Mouse (Mus musculus): ENCODE results near the gene Igtp.
"Not testable (repeated sequence)": the region's sequence is repeated elsewhere in the genome, so short reads cannot be mapped to it uniquely, and the experiment has no call there.

Igtp gene

DNA sequence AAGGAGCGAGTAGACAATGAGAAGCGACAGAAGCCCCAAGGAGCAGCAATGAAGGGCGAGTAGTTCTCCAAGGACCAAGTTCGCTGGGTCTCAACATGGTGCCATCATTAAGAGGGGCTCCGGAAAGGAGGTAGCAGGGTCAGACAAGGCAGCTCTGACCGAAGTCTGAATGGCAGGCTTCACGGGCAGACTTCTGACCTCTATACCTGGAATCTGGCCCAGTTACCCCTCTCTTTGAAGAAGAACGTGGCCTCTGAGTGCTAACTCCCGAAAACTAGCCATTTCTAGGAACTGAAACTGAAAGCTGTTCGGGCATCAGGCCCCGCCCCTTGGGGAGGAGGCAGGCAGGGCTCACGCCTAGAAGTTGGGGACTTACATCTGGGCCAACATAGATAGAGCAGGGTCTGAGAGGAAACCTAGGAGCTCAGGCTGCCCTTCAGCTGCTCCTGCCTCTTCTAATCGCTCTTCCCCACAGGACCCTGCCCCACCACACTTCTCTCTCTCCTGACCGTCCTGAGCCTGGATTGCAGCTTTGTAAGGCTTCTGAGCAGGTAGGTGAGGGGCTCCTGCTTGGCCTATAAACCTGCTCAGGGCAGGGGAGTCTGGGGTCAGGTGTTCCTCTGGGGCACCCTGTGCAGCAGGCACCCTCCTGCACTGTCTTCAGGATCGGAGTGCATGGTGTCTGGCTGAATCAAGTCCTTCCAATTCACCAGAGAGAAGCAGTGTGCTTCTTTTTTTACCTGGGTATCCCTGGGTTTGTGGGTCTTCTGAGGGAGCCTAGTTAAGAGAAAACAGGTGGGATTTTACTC lies at the start of gene Igtp, which contains the start of gene Irgm2:
Gene Igtp, plus strand, starts transcription at position 328 of the 809 bp plus-strand sequence.
Gene Irgm2, plus strand, starts transcription at position 390 of the 809 bp plus-strand sequence.
- ATAC-seq (ENCODE audit: low TSS enrichment), result peak; percentile 91

DNA sequence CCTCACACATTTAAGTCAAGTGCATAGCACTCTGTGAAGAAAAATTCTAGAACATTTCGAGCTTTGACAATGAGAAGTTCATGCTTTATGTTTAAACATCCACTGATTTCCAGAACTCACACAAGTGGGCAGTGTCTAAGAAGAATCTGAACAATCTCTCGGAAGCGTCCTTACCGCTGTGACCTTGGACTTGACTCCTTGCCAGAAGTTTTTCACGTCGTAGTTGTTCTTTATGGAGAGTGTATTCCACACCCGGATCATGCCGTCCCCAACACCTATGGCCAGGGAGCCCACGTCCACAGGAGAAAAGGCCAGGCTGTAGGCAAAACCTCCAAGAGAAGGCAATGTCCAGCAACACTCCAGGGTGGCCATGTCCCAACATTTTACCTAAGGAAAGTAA lies 43.9 kb upstream of the Igtp start:
- no peak for ATAC-seq (ENCODE audit: low TSS enrichment)

DNA sequence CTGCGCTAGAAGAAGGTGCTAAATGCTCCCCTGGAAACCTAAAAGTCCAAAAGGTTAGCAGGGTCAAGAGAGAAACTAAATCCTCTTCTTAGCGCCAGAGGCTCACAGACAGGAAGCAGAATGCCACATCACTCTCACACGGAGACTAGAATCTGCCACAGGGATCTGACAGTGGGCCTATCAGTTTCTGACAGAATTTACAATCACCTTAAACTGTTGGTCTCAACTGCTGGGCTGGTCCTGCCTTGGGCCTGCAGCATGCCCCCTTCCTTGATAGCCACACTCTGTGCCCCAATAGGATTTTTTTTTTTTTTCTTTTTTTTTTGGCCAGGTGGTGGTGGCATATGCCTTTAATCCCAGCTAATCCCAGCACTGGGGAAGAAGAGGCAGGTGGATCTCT lies 42.5 kb upstream of the Igtp start:
- no peak for ATAC-seq (ENCODE audit: low TSS enrichment)

DNA sequence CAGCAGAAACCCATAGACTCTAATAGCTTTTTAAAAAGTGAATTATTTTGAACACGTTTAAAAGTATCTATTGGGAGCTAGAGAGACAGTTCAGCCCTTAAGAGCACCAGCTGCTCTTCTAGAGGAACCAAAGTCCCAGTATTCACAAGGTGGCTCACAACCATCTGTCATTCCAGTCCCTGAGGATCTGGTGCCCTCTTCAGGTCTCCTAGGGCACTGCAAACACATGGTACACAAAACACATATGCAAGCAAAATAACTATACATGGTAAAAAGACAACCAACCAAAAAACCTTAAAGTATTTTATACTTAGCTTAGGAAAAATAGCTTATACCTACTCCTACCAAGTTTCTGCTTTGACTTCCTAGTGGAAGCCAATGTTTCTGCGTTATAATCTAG lies 34.3 kb upstream of the Igtp start:
- ATAC-seq (ENCODE audit: low TSS enrichment), result no peak

DNA sequence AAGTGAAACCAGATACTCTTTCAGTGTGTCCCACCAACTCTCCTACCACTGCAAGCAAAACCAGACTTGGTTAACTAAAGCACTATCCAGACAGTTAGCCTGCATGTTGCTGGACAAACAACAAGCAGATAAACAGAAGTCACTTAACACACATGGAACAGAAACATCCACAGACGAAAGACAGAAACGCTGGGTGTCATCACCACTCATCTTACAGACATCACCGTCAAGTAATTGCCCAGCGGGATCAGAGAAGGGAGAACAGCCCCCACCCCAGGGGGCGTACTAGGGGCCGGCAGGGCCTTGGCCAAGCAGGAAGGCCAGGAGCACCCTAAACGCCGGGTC lies 31.6 kb upstream of the Igtp start:
- peak; percentile 5; the same call in 1 of the 2 replicates for ATAC-seq (ENCODE audit: low TSS enrichment)

DNA sequence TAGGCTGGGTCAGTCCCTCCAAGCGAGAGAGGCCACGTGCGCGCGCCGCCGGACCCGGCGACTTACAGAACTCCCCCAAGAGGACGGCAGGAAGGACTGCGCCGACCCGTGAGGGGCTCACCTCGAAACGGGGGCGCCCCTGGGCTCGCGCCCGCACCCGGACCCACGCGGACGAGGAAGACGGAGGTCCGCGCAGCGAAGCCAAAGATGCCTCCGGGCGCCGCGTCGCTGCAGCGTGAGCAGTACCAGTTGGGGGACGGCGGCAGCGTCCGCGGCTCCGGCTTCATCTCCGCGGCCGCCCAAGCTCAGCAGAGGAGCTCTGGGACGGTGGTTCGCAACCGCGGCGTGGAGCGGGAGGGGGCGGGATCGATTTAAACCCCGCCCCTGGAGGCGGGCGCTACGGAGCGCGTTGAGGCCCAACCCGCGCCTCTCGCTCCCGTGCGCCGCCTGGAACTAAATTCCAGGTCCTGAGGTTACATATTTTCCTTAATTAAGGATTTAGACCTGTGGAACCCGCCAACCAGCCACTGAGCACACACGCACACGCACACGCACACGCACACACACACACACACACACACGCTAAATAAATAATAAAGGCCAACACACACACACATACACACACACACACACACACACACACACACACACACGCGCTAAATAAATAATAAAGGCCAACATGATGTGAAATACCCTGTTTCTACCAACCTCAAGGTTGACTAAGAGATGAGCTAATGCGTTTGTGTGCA lies 31.0 kb upstream of the Igtp start, which contains the start of gene Gemin5:
Gene Gemin5, minus strand, starts transcription at position 373 of the 749 bp plus-strand sequence.
- ATAC-seq (ENCODE audit: low TSS enrichment), result peak; percentile 77

DNA sequence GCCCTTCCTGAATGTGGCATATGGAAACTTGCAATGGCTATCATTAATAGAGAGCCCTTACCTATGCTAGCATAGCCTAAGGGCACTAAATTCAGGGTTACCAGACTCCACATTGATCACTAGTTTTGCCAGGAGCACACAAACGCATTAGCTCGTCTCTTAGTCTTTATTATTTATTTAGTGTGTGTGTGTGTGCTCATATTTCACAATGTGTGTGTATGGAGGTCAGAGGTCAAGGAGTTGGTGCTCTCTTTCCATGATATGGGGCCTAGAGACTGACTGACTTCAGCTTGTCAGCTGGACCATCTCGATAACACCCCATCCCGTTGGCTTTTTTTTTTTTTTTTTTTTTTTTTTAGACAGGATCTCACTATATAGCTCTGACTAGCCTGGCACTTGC lies 29.7 kb upstream of the Igtp start:
- ATAC-seq (ENCODE audit: low TSS enrichment), result no peak

DNA sequence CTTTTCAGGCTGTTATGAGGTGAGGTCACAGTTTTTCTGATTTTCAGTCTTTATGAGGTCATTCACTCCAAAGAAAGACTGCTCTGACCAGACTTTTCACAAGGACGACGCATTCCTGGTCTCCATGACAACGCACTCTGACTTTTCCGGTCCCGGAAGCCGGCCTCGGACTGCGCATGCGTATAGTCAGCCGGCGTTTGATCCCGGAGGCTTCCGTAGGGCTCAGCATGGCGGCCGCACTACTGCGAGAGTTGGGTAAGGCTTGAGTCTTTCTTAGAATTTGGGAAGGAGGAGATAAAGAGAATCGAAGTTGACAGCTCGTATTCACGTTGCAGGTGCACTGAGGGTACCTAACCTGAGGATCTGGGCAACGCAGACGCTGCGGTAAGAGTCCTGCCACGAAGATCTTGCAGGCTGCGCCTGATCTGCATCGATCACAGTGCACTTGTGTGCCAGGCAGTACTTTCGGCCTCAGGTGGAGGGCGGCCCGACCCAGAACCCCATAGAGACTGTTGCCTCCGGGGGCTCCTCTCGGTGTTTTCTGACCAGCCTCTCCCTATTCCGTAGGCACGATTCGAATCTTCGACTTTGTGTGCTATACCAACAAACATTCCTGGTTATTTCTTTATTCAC lies 27.8 kb upstream of the Igtp start, which contains the start of gene Mrpl22:
Gene Mrpl22, plus strand, starts transcription at position 203 of the 633 bp plus-strand sequence.
- peak; percentile 82 for ATAC-seq (ENCODE audit: low TSS enrichment)

DNA sequence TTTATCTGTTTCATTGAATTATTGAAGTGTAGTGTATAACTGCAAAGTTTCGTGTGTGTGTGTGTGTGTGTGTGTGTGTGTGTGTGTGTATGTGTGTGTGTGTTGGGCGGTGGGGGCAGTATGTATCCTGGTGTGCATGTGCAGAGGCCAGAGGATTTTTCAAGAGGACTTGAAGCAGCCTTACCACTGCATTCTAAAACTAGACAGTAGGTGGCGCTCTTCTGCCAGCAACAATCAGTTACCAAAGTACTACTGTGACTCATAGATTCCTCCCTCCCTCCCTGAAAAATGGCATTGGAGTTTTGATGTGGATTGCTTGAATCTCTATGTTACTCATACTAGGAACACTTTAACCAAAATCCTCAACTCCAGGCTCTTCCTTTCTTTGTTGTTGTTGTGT lies 19.8 kb upstream of the Igtp start:
- peak; percentile 90 for ATAC-seq (ENCODE audit: low TSS enrichment)

DNA sequence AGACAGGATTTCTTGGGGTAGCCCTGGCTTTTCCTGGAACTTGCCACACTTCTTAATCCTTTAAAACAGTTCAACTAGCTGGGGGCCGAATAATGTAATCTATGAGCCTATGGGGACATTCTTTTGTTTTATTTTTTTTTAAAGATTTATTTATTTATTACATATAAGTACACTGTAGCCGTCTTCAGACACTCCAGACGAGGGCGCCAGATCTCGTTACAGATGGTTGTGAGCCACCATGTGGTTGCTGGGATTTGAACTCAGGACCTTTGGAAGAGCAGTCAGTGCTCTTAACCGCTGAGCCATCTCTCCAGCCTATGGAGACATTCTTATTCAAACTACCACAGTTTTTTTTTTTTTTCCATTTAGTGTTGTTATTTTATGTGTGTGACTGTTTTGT lies 19.4 kb upstream of the Igtp start:
- not testable (repeated sequence) for ATAC-seq (ENCODE audit: low TSS enrichment)

DNA sequence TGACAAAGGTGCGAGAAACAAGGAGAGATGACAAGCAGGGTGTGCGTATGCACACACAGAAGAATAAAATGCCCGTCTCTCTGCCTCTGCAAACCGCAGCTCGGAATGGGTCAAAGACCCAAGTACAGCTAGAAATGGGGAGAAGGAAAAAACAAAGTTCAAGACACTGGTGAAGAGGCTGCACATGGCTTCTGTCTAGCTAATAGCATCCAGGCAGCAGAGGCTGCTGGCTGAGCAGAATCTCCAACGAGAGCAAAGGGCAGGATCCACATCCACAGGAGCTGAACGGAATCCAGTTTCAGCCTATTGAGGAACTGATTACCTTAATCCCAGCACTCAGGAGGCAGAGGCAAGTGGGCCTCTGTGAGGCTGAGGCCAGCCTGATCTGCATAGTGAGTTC lies 18.6 kb upstream of the Igtp start:
- no peak for ATAC-seq (ENCODE audit: low TSS enrichment)

DNA sequence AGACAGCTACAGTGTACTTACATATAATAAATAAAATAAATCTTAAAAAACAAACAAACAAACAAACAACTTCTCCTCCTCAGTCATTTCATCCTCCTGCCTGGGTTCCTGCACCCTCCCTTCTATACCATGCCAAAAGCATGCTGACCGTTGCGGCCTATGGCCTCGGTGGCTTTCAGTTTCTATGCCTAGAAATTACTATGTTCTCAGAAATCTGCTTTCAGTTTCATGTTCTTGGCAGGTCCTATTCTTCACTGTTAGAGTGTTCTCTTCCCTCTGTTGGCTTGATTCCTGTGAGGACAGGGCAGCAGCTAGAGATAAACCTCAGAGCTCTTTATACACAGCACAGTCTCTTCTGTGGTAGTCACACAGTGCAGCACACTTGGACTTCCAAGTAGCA lies 15.8 kb upstream of the Igtp start:
- ATAC-seq (ENCODE audit: low TSS enrichment), result no peak

DNA sequence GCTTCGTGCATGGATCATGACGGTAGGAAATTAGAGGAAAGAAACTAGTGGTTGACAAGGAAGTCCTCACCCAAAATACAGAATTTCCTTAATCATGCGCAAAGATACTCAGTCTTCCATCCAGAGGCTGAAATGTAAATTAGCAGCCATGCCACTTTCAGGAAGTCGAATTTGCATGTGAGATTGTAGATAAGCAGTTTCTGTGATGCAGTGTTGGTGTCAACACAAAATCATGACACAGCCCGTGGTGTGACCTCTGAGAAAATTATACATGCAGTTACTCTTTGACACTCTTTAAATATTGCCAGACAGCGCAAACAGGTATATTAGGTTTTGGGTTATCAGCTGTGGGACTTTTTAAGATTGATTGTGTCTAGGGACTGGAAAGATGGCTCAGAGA lies 9.7 kb upstream of the Igtp start:
- ATAC-seq (ENCODE audit: low TSS enrichment), result no peak

DNA sequence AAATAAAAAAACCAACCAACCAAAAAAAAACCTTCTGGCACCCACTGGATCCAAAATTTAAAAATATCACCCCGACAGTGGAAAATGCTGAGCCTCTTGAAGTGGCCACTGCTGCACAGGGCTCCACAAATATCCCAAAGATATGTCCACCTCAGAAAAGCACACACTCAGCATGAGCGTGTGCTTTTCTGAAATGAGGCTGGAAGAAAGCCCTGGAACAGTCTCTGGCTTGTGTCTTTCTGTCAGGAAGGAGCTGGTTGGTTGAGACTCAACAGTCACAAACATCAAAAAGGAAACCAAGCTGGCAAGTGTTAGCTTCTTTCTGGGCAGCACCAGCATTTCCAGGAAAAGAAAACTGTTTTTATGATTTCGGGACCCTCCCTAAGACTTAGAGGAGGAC lies 6.0 kb upstream of the Igtp start:
- peak; percentile 93 for ATAC-seq (ENCODE audit: low TSS enrichment)

DNA sequence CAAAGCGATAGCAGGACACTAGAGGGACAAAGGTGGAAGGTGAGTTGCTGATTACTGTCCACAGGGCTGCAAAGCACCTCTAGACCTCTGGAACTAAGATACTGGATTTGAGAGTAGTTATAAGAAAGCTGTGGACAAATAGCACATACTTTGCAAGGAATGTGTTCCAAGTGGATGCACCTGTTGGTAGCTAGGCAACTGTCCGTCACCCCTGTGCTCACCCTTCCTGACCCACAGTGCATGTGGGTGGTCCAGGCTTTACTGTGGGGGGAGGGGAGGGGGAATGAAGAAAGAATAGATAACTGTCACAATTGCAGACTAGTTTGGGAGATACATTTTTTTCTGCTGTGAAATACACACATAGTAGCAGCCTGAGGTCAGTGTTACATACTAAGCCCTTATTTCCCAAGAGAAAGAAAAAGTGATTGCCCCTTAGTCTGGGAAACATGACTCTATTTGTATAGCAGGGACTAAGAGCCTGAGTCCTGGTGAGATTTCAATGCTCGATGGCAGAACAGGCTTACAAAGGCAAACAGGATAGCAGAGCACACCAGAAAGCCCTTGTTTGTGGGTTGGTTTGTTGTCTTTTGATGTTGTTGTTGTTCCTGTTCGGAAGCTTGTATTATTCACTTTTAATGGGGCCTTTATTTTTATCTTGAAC lies 5.4 kb upstream of the Igtp start:
- ATAC-seq (ENCODE audit: low TSS enrichment), result no peak

DNA sequence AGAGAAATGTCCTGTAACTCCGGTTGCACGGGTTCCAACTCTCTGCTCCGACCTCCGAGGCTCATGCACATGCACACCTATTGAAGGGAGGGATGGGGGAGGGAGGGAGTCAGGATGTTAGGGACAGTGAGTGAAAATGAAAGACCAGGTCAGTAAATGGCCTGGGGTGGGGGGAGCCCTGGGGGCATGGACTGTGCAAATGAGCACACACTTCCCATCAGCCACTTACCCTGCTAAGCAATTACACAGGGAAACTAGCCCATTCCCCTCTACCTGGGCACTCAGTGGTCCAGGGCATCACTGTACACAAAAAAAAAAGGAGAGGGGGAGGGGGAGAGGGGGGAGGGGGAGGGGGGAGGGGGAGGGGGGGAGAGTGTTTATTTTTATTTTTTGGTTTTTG lies 693 bp upstream of the Igtp start:
- no peak for ATAC-seq (ENCODE audit: low TSS enrichment)

DNA sequence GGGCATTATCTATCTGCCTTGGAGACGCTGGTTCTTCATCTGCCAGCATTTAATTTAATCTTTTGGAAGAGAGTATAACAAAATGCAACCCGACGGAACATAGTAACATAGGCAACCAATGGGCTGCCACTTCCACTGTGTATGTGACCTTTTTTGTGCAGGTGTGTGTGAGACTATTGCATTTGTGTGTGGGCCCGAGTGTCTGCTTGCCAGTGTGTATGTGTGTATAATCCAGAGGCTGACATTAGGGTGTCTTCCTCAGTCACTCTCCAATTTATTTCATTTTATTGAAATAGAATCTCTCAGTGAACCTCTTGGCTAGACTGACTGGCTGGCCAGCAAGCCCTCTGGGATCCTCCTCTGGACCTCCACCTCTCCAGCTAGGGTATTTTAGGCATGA lies 870 bp downstream of the Igtp start:
- ATAC-seq (ENCODE audit: low TSS enrichment), result no peak

DNA sequence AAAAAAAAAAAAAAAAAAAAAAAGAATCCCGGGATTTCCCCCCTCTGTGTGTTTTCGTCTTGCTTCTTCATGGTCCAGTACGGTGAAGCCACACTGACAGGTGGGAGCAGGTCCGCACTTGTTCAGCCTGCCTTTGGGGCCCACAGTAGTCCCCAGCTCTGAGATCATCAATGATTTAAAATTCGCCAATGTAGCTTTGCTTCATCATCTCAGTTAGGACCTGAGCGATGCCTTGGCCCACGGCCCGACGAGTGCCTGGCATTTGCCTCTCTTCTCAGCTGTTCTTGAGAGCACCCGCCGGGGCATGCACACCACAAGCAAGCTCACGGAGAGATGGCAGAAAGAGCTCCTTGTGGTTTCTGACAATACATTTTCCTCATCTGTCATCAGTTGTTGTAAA lies 1.7 kb downstream of the Igtp start:
- ATAC-seq (ENCODE audit: low TSS enrichment), result no peak

DNA sequence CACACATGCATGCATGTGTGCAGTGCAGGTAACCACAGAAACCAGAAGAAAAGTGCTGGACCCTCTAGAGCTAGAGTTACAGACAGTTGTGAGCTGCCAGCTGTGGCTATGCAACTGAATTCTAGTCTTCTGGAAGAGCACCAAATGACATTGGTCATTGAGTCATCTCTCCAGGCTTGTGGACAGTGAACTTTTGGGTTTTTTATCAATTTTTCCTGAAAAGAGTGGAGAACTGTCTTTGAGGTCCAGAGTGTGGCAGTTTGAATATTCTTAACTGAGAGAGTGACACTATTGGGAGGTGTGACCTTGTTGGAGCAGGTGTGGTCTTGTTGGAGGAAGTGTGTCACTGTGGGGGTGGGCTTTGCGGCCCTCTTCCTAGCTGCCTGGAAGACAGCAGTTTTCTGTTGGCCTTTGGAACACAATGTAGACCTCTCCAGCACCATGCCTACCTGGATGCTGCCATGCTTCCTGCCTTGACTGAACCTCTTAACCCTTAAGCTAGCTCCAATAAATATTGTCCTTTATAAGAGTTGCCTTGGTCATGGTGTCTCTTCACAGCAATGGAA lies 11.0 kb downstream of the Igtp start:
- ATAC-seq (ENCODE audit: low TSS enrichment), result no peak

DNA sequence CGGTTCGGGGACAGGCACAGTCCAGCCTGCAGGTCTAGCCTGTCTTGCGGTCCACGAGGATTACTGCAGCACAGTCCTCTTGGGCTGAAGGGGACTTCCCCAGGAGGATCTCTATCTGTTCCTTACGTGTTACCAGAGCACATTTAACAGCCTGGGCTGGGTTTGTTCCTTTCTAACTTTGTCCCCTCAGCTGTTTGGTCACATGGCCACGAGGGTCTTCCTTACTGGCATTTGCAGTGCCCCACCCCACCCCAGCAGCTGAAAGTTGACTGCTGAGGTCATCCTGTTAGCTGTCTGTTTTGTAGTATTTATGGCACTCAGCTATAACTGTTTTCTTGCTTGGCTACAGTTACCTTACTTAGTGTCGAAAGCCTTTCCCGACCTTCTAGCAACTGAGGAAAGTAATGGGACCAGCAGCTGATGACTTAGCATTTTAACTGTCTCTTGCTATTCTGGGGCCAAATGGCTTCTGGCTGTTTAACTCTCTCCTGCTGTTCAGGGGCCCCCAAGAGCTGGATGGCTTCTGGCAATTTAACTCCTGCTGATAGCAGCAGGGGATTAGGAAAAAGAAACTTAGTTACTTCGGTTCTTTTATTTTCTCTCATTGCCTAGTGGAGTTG lies 11.8 kb downstream of the Igtp start:
- ATAC-seq (ENCODE audit: low TSS enrichment), result no peak

DNA sequence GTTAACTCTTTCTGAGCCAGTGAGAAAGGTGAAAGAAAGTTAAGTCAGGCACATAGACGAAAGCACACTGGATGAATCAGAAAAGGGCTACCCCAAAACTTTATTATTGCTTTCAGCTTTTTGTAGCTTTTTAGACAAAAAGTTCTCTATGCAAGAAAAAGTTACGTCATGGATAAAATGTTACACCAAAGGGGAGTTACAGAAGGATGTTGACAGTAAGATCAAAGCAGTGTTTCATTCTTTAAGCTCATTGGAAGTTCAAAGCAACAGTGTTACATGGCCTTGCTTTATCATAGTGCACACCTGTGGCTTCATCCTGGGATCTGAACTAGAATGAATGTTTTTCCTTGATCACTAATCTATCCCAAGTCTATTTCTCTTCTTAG lies 12.3 kb downstream of the Igtp start:
- no peak for ATAC-seq (ENCODE audit: low TSS enrichment)
